Mouse (Mus musculus) neural tube, embryonic 10.5 days (tissue): ENCODE measurements around the gene Drc1.

Experiments used
- DNase-seq: peaks from one replicate; pipeline ENCODE4 v3.0.0-alpha.2; 2017; ENCODE audit warnings: low spot score; ENCODE audit errors: extremely low spot score

Drc1 gene

DNA sequence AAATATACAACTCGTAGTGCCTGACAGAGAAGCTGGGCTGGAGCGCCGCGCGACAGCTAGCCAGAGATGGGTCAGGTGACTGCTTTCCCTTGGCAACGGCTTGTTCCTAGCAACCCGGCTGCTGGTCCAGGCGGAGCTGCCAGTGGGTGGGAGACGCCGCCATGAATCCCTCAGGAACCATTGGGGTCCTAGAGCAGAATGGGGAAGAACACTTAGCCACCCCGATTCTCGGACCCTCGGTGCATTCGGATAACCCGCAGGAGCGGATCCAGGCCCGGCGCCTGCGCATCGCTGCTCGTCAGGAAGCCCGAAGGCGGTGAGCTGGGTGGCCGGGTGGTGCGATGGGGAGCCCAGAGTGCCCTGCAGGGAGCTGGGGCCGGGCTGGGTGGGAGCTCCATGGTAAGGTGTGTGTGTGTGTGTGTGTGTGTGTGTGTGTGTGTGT, at the start of gene Drc1:
Drc1 (plus strand) TSS at position 98 of the 442 bp plus-strand sequence.
- peak; percentile 57 for DNase-seq

DNA sequence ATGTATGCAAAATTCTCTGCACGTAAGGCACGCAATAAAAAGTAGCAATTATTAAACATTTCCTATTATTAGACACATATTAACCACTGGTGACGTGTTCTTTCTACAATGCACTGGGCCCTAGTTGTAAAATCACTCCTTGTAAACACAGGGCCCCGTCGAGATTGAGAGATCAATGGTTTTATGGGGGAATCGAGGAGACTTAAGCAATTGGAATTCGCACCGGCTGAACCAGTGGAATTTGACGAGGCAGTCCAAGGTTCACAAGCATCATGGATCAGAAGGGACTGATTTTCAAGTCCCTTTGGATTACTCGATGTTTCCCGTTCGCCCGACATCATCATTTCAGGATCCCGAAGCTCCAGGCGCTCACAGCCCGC, 49.3 kb upstream of the Drc1 start:
- no peak for DNase-seq

- DNase-seq, result peak; percentile 94
Measured at GRCm38 (mm10) chr5:30232271-30232971, 48.8 kb upstream of the Drc1 start, which contains the start of gene Selenoi. Gene Selenoi (plus strand): TSS chr5:30232581.

- no peak for DNase-seq
Measured at GRCm38 (mm10) chr5:30233042-30233441, 48.1 kb upstream of the Drc1 start.

GRCm38 (mm10) chr5:30233979-30234378, 47.2 kb upstream of the Drc1 start:
- DNase-seq, result no peak

DNA sequence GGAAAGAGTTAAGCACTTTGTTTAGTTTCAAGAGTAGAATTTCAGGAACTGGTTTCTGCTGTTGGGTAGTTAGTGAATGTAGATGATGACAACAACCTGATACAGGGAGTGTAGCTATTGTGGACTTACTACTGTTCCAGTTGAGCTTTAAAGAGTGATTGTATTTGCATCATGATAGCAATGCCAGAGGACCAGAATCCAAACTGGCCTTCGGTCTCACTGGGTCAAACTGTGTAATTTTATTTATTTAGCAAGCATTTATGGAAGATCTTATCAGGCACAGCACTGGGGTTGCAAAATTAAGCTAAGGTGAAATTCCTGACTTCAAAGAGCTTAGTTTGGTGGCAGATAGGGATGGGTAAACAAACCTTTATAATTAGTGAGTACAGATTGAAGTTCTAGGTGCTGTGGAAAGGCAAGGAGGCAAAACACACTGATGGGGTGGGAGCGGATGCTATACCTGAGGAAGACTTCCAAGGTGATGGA, 45.5 kb upstream of the Drc1 start:
- DNase-seq, result no peak

DNA sequence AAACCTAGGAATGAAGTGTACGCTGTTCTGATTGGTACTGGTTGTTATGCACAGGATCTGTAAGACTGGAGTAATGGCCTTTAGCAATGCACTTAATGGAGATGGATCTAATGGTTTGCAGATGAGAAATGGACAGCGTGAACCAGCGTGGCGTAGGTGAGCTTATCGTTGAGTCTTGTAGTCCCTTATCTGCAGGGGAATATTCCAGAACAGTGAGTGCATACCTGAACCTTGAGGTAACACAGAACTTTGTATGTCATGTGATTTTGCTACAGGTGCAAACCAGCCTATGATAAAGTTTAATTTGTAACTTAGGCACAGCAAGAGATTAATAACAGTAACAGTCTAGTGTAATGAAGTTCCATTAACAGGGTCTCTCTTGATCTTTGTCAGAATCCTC, 42.7 kb upstream of the Drc1 start:
- DNase-seq, result no peak

- no peak for DNase-seq
Measured at GRCm38 (mm10) chr5:30240552-30240951, 40.6 kb upstream of the Drc1 start.

GRCm38 (mm10) chr5:30242410-30242809, 38.8 kb upstream of the Drc1 start:
- DNase-seq, result no peak

DNA sequence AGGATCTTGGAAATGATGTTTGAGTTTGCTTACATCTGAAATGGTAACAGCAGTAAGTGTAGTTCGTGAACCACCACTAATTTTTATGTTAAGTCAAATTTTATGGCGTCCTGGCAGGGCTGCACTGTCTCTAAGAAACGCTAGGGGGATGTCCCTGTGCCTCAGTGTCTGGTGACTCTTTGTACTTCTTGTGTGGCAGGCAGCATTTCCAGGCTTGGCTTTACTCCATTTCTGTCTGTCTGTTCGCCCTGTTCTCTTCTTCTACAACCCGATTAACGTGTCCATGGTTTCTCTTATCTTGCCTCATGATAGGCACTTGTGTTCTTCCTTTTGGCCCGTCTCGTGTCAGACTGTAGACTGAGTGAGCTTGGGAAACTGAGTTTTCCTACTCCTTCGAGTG, 37.4 kb upstream of the Drc1 start:
- no peak for DNase-seq

- no peak for DNase-seq
Measured at GRCm38 (mm10) chr5:30245861-30246416, 35.2 kb upstream of the Drc1 start.

- no peak for DNase-seq
Measured at GRCm38 (mm10) chr5:30247666-30248065, 33.5 kb upstream of the Drc1 start.

GRCm38 (mm10) chr5:30255567-30256354, 25.4 kb upstream of the Drc1 start:
- DNase-seq, result no peak

DNA sequence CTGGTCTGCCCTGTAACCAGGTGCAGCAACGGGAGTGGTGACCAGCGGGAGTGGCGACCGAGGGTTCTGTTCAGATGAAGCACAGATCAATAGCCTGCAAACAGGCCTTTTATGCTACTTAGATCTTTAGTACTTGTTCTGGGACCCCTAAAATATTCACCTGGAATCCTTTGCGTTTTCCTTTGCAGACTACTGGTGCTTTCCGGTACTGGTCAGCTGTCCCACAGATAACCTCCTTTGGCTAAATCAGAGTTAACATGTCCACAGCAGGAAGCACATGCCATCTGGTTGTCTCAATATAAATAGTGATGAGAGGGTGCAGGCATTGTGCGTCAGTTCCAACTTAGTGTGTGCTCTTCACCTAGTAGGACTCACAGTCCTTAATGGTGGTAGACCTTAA, 22.4 kb upstream of the Drc1 start:
- no peak for DNase-seq

- DNase-seq, result no peak
Measured at GRCm38 (mm10) chr5:30270571-30271190, 10.5 kb upstream of the Drc1 start.

- no peak for DNase-seq
Measured at GRCm38 (mm10) chr5:30271599-30272281, 9.4 kb upstream of the Drc1 start.

- DNase-seq, result no peak
Measured at GRCm38 (mm10) chr5:30276361-30276760, 4.8 kb upstream of the Drc1 start.

- no peak for DNase-seq
Measured at GRCm38 (mm10) chr5:30278952-30279351, 2.2 kb upstream of the Drc1 start.

- no peak for DNase-seq
Measured at GRCm38 (mm10) chr5:30279446-30279845, 1.7 kb upstream of the Drc1 start.

GRCm38 (mm10) chr5:30280864-30281263, 324 bp upstream of the Drc1 start:
- no peak for DNase-seq
